Mouse (Mus musculus) megakaryocyte, embryonic 14.5 days (primary cell): ENCODE measurements around the gene 3110082J24Rik. TPM values are rescaled to one million over a fixed set of nuclear protein-coding genes. Genes with fewer than 3 reads are reported as not detected.

ENCODE experiments used
- H3K27me3 ChIP-seq: replicated peaks from 2 replicates; pipeline ENCODE3; 2012; ENCODE audit warnings: inconsistent platforms
- H3K36me3 ChIP-seq: replicated peaks from 2 replicates; pipeline ENCODE3; 2012; ENCODE audit warnings: low read length, inconsistent platforms, mixed read lengths
- H3K4me1 ChIP-seq: 2 replicates; pipeline ENCODE4 v1.6.1; 2012; ENCODE audit warnings: inconsistent platforms
- H3K4me3 ChIP-seq: replicated peaks from 2 replicates; pipeline ENCODE3; 2012; ENCODE audit warnings: moderate library complexity, mild to moderate bottlenecking, inconsistent platforms
- H3K9me3 ChIP-seq: 2 replicates; pipeline ENCODE4 v1.6.1; 2012; ENCODE audit warnings: inconsistent platforms
- FLI1 ChIP-seq: IDR thresholded peaks from 2 replicates; pipeline ENCODE4 v1.6.1; 2012; ENCODE audit warnings: low read length, inconsistent platforms, mixed read lengths
- GATA1 ChIP-seq: IDR thresholded peaks from 3 replicates; pipeline ENCODE4 v1.6.1; 2012; ENCODE audit warnings: mixed read lengths, low read length, inconsistent platforms, borderline replicate concordance
- polyA plus RNA-seq: library from polyadenylated mRNA; stranded (reverse); fragments of >175 nt; gene quantifications from 2 replicates; pipeline ENCODE4 v1.2.3, GENCODE M21; 2012; ENCODE audit warnings: low replicate concordance; ENCODE audit not compliant: insufficient read depth

Gene 3110082J24Rik
- polyA plus RNA-seq, result not detected in 2 replicates

DNA sequence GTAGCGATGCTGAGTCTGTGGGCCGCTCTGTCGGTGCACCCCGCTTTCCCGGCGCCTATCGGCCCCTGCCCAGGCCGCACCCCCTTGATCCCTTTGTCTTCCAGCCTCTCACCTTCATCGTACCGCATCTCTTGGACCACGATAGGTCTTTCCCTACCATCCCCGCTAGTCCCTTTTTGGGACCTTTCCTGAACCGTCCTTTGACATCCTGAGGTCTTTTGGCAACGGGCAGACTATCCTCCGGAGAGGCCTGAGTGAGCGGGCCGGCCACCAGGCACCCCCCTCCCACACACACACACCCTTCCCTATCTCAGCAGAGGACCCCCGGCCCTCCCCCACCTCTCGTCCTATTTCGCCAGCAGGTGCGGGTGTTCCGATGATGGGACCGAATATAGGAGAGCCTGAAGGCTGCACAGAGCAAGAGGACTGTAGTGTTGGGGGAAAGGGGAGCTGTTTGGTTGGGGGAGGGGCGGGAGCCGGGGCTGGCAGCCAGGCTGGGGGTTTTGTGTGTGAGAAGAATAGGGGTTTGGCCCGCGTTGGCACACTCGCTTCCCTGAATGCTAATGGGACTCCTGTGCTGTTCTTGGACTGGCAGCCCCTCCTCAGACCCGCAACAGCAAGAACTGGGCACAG, at the start of gene 3110082J24Rik:
3110082J24Rik (minus strand) TSS at position 419 of the 633 bp plus-strand sequence.
- no peak for TF ChIP-seq FLI1
- TF ChIP-seq GATA1, result no peak
- H3K4me1 ChIP-seq, result peaks cover 41% of the 10 kb centered on the region
- H3K9me3 ChIP-seq, result peaks cover 36% of the 10 kb centered on the region
- H3K36me3 ChIP-seq, result no peaks in the 10 kb centered on the region
- H3K27me3 ChIP-seq, result peaks cover 91% of the 10 kb centered on the region
- H3K4me3 ChIP-seq, result peak within 1 kb of the TSS; percentile 84

DNA sequence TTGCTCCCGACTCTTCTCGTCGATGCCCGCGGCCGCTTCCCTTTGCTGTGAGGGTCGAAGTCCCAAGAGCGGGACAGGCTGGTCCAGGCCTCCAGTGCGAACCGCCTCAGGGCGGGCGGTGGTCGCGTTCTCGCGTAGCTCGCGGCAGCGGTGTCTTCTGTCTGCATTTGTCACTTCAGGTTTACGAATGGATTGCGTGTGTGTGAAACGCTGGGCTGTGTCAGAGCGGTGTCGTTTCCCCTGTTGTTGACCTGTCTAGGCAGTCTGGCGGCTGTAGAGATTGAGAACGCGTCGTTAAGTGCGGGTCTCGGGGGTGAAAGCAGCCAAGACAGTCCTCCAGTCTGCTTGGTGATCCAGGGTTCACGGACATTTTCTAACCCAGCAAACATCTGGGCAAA, 49.5 kb upstream of the 3110082J24Rik start:
- Histone ChIP-seq H3K9me3 (no peaks in the 10 kb centered on the region), H3K4me3 (peak overlapping the region; percentile 99), H3K36me3 (peaks cover 12% of the 10 kb centered on the region), H3K4me1 (peaks cover 35% of the 10 kb centered on the region), H3K27me3 (no peaks in the 10 kb centered on the region)
- TF ChIP-seq FLI1, result no peak
- TF ChIP-seq GATA1, result no peak

DNA sequence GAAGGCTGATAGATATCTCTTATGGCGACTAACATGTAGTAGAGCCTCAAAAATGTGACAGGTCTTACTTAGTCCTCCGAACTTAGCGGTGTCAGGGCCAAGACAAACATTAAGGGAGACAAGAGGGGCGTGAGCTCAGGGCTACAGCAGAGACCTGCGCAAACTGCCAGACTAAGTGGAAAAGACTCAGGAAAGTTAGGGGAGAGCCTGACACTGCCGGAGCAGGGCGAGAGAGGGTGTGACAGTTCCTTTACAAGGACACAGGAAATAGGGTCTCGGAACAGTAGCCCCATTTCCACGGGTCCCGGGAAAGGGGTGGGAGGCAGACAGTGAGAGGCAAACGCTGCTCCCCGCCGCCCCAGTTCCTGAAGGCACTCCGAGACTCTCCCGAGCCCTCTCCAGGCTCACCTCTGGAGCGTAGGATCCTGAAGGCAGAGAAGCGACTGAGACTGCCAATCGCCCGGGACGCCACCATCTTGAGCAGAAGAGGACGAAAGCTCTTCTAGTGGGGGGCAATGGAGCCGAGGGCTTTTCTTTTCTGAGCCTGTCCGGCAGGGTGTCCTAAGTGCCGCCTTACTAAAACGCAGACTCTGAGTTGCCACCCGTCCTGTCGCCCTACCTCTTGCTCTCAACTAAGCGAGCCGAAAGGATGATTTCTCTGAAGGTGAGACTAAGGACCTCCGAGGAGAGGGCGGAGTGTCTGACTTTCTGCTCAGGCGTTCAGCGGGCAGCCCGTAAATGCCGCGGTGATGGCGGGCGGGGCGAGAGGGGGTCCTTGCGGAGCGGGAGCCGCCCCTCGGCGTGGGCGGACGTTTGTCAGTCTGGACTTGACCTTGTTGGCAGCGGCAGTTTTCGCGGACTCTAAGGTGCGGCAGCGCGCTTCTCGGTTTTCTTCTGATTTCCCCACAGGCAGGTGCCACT, 48.8 kb upstream of the 3110082J24Rik start, which contains the start of the genes Hadha and Hadhb:
Hadha (minus strand) TSS at position 689 of the 921 bp plus-strand sequence.
Hadhb (plus strand) TSS at position 775 of the 921 bp plus-strand sequence.
- Histone ChIP-seq H3K36me3 (peaks cover 9% of the 10 kb centered on the region), H3K4me3 (peak within 1 kb of the TSS; percentile 99), H3K27me3 (no peaks in the 10 kb centered on the region), H3K9me3 (no peaks in the 10 kb centered on the region), H3K4me1 (peaks cover 32% of the 10 kb centered on the region)
- TF ChIP-seq GATA1 (no peak), FLI1 (no peak)

DNA sequence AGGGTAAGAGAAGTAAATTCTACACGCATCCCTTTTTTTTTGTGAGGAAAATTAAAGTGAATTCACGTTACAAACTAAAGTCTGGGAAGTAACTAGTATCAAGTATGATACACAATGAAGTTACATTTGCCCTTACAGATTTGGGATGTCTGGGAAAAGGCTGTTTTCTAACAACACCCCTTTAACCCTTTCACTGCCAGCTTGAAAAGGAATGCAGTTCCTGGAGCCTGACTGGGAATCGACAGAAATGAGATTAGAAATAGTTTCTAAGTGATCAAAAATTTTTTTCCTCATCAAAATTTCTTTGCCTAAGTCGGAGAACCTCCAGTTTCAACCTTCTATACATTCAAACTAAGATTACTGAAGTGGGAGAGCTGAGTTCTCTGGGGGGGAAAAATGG, 48.1 kb upstream of the 3110082J24Rik start:
- Histone ChIP-seq H3K27me3 (no peaks in the 10 kb centered on the region), H3K9me3 (no peaks in the 10 kb centered on the region), H3K4me3 (peak overlapping the region; percentile 99), H3K4me1 (peaks cover 30% of the 10 kb centered on the region; the same call in 1 of the 2 replicates), H3K36me3 (peaks cover 15% of the 10 kb centered on the region)
- TF ChIP-seq GATA1 (no peak), FLI1 (no peak)

DNA sequence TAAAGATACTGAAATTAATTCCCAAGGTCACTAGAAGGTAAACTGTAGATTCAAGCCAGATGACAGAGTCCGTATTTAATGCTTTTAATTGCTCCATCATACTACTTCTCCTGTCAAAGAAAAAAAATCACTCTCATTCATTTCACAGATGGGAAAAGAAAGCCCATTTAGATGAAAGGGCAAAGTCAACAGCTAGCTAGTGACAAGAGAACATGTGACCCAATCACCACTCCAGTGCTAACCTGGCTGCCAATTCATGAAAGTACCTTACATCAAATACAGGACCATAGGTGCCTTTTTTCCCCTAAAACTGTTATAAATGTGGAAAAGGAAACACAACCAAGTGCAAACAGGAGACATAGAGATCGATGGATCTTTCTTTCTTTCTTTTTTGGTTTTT, 47.3 kb upstream of the 3110082J24Rik start:
- no peaks in the 10 kb centered on the region for H3K27me3 ChIP-seq
- TF ChIP-seq FLI1 (no peak), GATA1 (no peak)

DNA sequence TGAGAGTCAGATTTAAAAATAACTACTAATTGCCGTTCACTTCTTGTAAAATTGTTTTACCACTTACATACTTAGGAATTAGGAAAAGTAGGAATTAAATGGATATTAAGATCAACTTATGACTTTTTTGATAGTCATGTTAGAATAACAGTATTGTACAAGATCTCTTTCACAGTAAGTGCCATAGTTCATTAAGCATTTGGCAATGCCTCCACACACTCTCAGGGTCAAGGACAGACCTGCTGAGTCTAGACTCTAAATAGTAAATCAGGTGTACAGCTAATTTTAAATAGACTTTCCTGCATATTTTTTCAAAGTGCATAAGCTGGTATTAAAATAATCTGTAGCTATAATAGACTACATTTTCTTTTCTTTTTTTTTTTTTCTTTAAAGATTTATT, 46.5 kb upstream of the 3110082J24Rik start:
- H3K36me3 ChIP-seq, result peaks cover 29% of the 10 kb centered on the region
- peaks cover 29% of the 10 kb centered on the region for H3K4me1 ChIP-seq
- no peak overlapping the region for H3K4me3 ChIP-seq
- no peak for TF ChIP-seq FLI1
- TF ChIP-seq GATA1, result no peak
- H3K9me3 ChIP-seq, result no peaks in the 10 kb centered on the region
- H3K27me3 ChIP-seq, result no peaks in the 10 kb centered on the region

More for the DNA sequence above, 47.3 kb upstream of the 3110082J24Rik start:
- Histone ChIP-seq H3K4me1 (peaks cover 31% of the 10 kb centered on the region), H3K36me3 (peaks cover 21% of the 10 kb centered on the region), H3K4me3 (no peak overlapping the region), H3K9me3 (no peaks in the 10 kb centered on the region)

DNA sequence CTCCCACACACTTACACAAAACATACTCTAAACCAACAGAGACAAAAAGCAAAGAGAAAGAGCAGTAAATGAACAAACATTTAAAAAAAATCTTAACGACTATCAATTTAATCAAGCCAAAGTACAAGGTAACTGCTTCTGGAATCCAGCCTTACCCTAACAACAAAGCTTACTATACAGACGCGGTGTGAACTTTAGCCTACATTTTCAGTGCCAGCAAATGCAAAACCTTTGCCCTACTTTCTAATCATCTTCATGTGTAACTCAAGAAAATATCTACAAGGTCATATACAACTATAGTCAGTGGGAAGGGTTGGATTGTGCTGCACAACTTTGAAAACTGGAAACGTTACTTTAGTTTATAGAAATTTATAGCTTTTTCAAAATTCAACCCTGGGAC, 46.1 kb upstream of the 3110082J24Rik start:
- no peak overlapping the region for H3K4me3 ChIP-seq
- no peaks in the 10 kb centered on the region for H3K27me3 ChIP-seq
- H3K4me1 ChIP-seq, result peaks cover 27% of the 10 kb centered on the region
- no peak for TF ChIP-seq FLI1
- TF ChIP-seq GATA1, result no peak
- H3K9me3 ChIP-seq, result no peaks in the 10 kb centered on the region
- H3K36me3 ChIP-seq, result peaks cover 33% of the 10 kb centered on the region

DNA sequence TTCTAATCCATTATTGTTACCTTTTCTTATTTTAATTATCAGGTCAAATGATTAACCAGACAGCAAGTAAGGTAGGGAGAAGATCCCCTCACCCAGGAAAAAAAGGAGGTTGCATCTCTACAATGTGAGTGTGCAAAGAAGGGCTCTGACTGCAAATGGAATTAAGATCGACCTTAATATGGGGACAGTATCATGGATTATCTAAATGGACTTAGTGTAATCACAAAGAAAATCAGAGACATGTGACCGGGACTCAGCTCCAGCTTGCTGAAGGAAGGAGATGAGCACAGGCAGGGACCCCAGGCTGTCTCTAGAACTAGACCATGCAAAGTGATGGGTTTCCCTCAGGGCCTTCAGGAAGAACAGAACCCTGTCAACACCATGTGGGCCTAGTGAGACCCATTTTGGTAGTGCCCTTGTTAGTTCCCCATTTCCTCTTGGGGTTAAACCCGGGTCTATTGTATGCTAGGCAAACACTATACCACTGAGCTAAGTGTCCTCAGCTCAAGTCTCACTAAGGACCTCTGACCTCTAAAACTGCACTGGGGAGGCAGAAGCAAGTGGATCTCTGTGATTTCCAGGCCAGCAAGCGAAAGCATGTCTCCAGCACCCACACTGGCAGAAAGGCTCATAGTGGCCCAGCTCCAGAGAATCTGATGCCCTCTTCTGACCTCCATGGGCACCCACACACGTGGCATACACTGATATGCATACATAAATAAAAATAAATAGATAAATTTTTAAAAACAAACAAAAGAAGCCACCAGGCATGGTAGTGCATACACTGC, 42.4 kb upstream of the 3110082J24Rik start:
- Histone ChIP-seq H3K4me1 (peaks cover 19% of the 10 kb centered on the region), H3K9me3 (no peaks in the 10 kb centered on the region), H3K27me3 (no peaks in the 10 kb centered on the region), H3K4me3 (no peak overlapping the region), H3K36me3 (peaks cover 68% of the 10 kb centered on the region)
- TF ChIP-seq GATA1, result no peak
- no peak for TF ChIP-seq FLI1

DNA sequence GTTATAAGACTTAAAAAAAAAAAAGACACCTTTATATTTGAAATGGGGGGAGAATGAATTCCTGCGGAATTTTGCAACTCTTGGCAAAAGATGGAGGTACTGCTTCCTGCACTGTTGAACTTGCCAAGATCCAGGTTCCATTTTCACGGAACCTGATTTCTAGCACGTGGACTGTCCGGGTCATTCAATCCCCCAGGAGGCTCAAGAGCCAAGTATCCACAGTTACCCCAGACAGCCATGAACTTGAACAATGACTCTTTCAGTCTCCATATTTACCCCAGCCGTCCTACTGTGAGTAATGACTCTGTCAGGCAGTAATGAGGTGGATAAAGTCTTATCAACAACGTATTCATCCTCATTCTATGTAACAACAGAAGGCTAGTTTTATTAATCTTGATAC, 40.6 kb upstream of the 3110082J24Rik start:
- no peaks in the 10 kb centered on the region for H3K9me3 ChIP-seq
- no peak overlapping the region for H3K4me3 ChIP-seq
- peaks cover 17% of the 10 kb centered on the region for H3K4me1 ChIP-seq
- peaks cover 86% of the 10 kb centered on the region for H3K36me3 ChIP-seq
- TF ChIP-seq GATA1 (no peak), FLI1 (no peak)
- no peaks in the 10 kb centered on the region for H3K27me3 ChIP-seq

DNA sequence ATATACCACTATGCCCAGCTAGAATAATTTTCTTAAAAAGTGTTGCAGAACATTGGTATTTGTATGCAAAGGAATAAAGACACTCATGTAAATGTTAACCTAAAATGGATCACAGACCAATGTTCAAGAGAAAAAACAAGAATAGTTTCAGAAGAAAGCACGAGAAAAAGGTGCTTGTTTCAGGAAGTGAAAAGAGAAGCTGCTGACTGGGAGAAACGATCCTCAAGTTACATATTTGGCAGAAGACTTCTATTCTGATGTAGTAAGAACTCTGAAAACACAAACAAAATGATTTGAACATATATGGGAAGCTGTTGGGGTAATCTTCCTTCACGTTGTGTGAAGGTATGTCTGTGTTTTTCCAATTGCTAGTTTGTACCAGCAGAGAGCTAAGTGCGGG, 32.3 kb upstream of the 3110082J24Rik start:
- TF ChIP-seq GATA1 (no peak), FLI1 (no peak)
- H3K4me3 ChIP-seq, result no peak overlapping the region
- peaks cover 8% of the 10 kb centered on the region; the same call in 1 of the 2 replicates for H3K4me1 ChIP-seq
- H3K9me3 ChIP-seq, result no peaks in the 10 kb centered on the region
- peaks cover 96% of the 10 kb centered on the region for H3K36me3 ChIP-seq
- H3K27me3 ChIP-seq, result no peaks in the 10 kb centered on the region
